Mouse (Mus musculus) fibroblast of lung, adult 2 months (primary cell): Measurements from ENCODE around the gene Sclt1.
"Not testable (repeated sequence)": the region's sequence is repeated elsewhere in the genome, so short reads cannot be mapped to it uniquely, and the experiment has no call there.

Source experiments
- DNase-seq: peaks from one replicate; pipeline ENCODE4 v3.0.0-alpha.2; 2011; ENCODE audit warnings: low read depth

Gene Sclt1

GRCm38 (mm10) chr3:41742278-41742934 is at the start of gene Sclt1, which contains the start of gene D3Ertd751e:
Sclt1 (minus strand) TSS chr3:41742514.
D3Ertd751e (plus strand) TSS chr3:41742611.
- DNase-seq, result peak; percentile 83

- no peak for DNase-seq
These were observed 19.8 kb upstream of the Sclt1 start for GRCm38 (mm10) chr3:41762091-41762490.

- DNase-seq, result no peak
These were observed 12.2 kb upstream of the Sclt1 start for GRCm38 (mm10) chr3:41754556-41754955.

- DNase-seq, result no peak
These were observed 1.1 kb upstream of the Sclt1 start for GRCm38 (mm10) chr3:41743436-41743835.

- DNase-seq, result no peak
These were observed 575 bp downstream of the Sclt1 start for GRCm38 (mm10) chr3:41741601-41742277.

GRCm38 (mm10) chr3:41695681-41696080 is 46.6 kb downstream of the Sclt1 start:
- no peak for DNase-seq

GRCm38 (mm10) chr3:41692440-41693142 is 49.7 kb downstream of the Sclt1 start:
- no peak for DNase-seq

GRCm38 (mm10) chr3:41690114-41690640 is 52.1 kb downstream of the Sclt1 start:
- not testable (repeated sequence) for DNase-seq

- DNase-seq, result no peak
These were observed 55.9 kb downstream of the Sclt1 start for GRCm38 (mm10) chr3:41686396-41686795.

GRCm38 (mm10) chr3:41682084-41682483 is 60.2 kb downstream of the Sclt1 start:
- DNase-seq, result no peak

- DNase-seq, result no peak
These were observed 65.7 kb downstream of the Sclt1 start for GRCm38 (mm10) chr3:41676648-41677047.

- no peak for DNase-seq
These were observed 67.5 kb downstream of the Sclt1 start for GRCm38 (mm10) chr3:41674778-41675177.

GRCm38 (mm10) chr3:41655642-41656041 is 86.7 kb downstream of the Sclt1 start:
- DNase-seq, result no peak

GRCm38 (mm10) chr3:41620971-41621370 is 121.3 kb downstream of the Sclt1 start:
- no peak for DNase-seq

- no peak for DNase-seq
These were observed 123.8 kb downstream of the Sclt1 start for GRCm38 (mm10) chr3:41618488-41618887.

GRCm38 (mm10) chr3:41618036-41618435 is 124.3 kb downstream of the Sclt1 start:
- DNase-seq, result no peak

GRCm38 (mm10) chr3:41614230-41614985 is 127.9 kb downstream of the Sclt1 start:
- DNase-seq, result no peak

- no peak for DNase-seq
These were observed 128.6 kb downstream of the Sclt1 start for GRCm38 (mm10) chr3:41613706-41614105.

- no peak for DNase-seq
These were observed 130.1 kb downstream of the Sclt1 start for GRCm38 (mm10) chr3:41612211-41612610.

- no peak for DNase-seq
These were observed 133.2 kb downstream of the Sclt1 start for GRCm38 (mm10) chr3:41609071-41609470.

GRCm38 (mm10) chr3:41607467-41607866 is 134.8 kb downstream of the Sclt1 start:
- DNase-seq, result no peak

- no peak for DNase-seq
These were observed 135.3 kb downstream of the Sclt1 start for GRCm38 (mm10) chr3:41607050-41607449.
